Mouse (Mus musculus) spleen, adult 2 months (tissue): ENCODE data around the gene Hells. TPM values are rescaled to one million over a fixed set of nuclear protein-coding genes. Genes with fewer than 3 reads are reported as not detected.

Source experiments
- DNase-seq, 2 experiments: peaks; one replicate each; pipeline versions ENCODE4 v3.0.0 to v3.0.0-alpha.2; 2012 to 2021; ENCODE audit warnings: low spot score in 2 of 2, low read depth in 1 of 2
- H3K27ac ChIP-seq: fragments of 200-500 bp; 2 replicates; pipeline ENCODE4 v1.5.1; 2012; ENCODE audit warnings: low read length, inconsistent platforms; ENCODE audit not compliant: insufficient read depth
- H3K27me3 ChIP-seq: fragments of 200-500 bp; 2 replicates; pipeline ENCODE4 v1.6.1; 2012; ENCODE audit warnings: mild to moderate bottlenecking, moderate library complexity, low read length, inconsistent platforms; ENCODE audit not compliant: control insufficient read depth, insufficient read depth
- H3K36me3 ChIP-seq: fragments of 200-500 bp; 2 replicates; pipeline ENCODE4 v1.6.1; 2012; ENCODE audit warnings: mild to moderate bottlenecking, low read length, inconsistent platforms; ENCODE audit not compliant: control insufficient read depth, insufficient read depth
- H3K4me1 ChIP-seq: fragments of 200-500 bp; 2 replicates; pipeline ENCODE4 v1.6.1; 2011; ENCODE audit warnings: inconsistent platforms; ENCODE audit not compliant: control insufficient read depth, insufficient read depth, insufficient read length
- H3K4me3 ChIP-seq: fragments of 200-500 bp; 2 replicates; pipeline ENCODE4 v1.5.1; 2011; ENCODE audit warnings: mild to moderate bottlenecking, inconsistent platforms; ENCODE audit not compliant: insufficient read depth, insufficient read length; ENCODE audit errors: extremely low read depth
- CTCF ChIP-seq: fragments of 200-500 bp; IDR thresholded peaks from 2 replicates; pipeline ENCODE4 v1.5.1; 2011; ENCODE audit warnings: mild to moderate bottlenecking, inconsistent platforms; ENCODE audit not compliant: insufficient read depth, insufficient read length, insufficient replicate concordance; ENCODE audit errors: extremely low read depth
- POLR2A ChIP-seq: fragments of 200-500 bp; IDR thresholded peaks from 2 replicates; pipeline ENCODE4 v1.6.1; 2011; ENCODE audit warnings: low read depth, low read length, inconsistent platforms
- WGBS: fragments of 180-500 bp; shearing (Covaris S2); methylation state at CpG from one replicate; pipeline ENCODE4 v1.1.7; 2018; 5-methylcytosine and 5-hydroxymethylcytosine counted together
- polyA plus RNA-seq: library from polyadenylated mRNA; depleted of rRNA; stranded (reverse); fragments of >200 nt; gene quantifications from 2 replicates; pipeline ENCODE4 v1.2.3, GENCODE M21; 2012; rRNA removed

Gene Hells
- 0.79 and 0.87 TPM in 2 replicates for polyA plus RNA-seq

- Histone ChIP-seq H3K4me3 (peak within 1 kb of the TSS; percentile 85), H3K27me3 (no peaks in the 10 kb centered on the region), H3K36me3 (peaks cover 2% of the 10 kb centered on the region; the same call in 1 of the 2 replicates), H3K4me1 (peaks cover 2% of the 10 kb centered on the region; the same call in 1 of the 2 replicates), H3K27ac (peak within 1 kb of the TSS; percentile 59)
- peak; percentile 77 to 86 for DNase-seq
- no peak for TF ChIP-seq POLR2A
- TF ChIP-seq CTCF: no peak
- under 1% methylated on average over 76 of the region's 76 CpGs for WGBS
Measured at GRCm38 (mm10) chr19:38930788-38931565, at the start of gene Hells. Gene Hells, plus strand, starts transcription at chr19:38930915.

- no peak overlapping the region for H3K4me3 ChIP-seq
- no peak for DNase-seq
- H3K27ac ChIP-seq: no peak overlapping the region
- no peaks in the 10 kb centered on the region for H3K4me1 ChIP-seq
- no peaks in the 10 kb centered on the region for H3K27me3 ChIP-seq
- H3K36me3 ChIP-seq: no peaks in the 10 kb centered on the region
- 88% methylated on average over 12 of the region's 12 CpGs for WGBS
- TF ChIP-seq CTCF (no peak), POLR2A (no peak)
Measured at GRCm38 (mm10) chr19:38901146-38902135, 29.3 kb upstream of the Hells start.

DNA sequence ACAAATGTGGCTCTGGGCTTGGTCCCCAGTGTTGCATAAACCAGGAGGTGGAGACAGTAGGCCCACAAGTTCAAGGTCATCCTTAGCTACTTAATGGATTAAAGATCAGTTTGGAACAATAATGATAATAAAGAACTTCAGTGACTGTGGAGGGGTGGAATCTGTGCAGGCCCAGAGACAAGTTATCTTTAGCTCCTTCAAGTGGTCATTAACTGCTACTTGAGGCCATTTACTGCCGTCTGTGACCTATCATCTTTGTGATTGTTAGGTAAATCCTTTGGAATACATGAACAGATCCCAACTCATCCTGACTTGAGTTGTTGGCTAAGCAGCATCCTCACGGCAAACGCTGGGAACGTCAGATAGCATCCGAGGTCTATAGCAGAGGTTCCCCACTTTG is 28.2 kb upstream of the Hells start:
- Histone ChIP-seq H3K4me3 (no peak overlapping the region), H3K4me1 (no peaks in the 10 kb centered on the region), H3K27me3 (no peaks in the 10 kb centered on the region), H3K27ac (no peak overlapping the region), H3K36me3 (no peaks in the 10 kb centered on the region)
- TF ChIP-seq POLR2A (no peak), CTCF (no peak)
- no peak for DNase-seq
- 97% methylated on average over 5 of the region's 5 CpGs for WGBS

- H3K4me1 ChIP-seq: no peaks in the 10 kb centered on the region
- H3K36me3 ChIP-seq: peaks cover 2% of the 10 kb centered on the region; the same call in 1 of the 2 replicates
- no peak overlapping the region for H3K27ac ChIP-seq
- H3K4me3 ChIP-seq: no peak overlapping the region
- no peak for DNase-seq
- 96% methylated on average over 9 of the region's 9 CpGs for WGBS
- H3K27me3 ChIP-seq: no peaks in the 10 kb centered on the region
- no peak for TF ChIP-seq POLR2A
- no peak for TF ChIP-seq CTCF
Measured at GRCm38 (mm10) chr19:38913786-38914185, 16.9 kb upstream of the Hells start.

DNA sequence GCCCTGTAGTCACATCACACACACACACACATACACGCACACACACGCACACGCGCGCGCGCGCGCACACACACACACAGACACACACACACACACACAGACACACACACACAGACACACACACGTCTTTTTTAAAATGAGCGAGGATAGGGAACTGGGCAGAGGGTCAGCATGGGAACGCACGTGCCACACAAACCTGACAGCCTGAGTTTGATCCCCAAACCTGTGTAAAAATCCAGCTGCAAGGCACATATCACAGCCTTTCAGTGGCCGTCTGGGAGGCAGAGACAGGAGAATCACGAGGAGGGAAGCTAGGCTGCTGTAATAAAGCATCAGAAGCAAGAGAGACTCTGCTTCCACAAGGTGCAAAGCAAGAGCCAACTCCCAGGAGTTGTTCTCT is 15.8 kb upstream of the Hells start:
- H3K36me3 ChIP-seq: peaks cover 2% of the 10 kb centered on the region; the same call in 1 of the 2 replicates
- 94% methylated on average over 15 of the region's 15 CpGs for WGBS
- H3K27ac ChIP-seq: no peak overlapping the region
- H3K4me1 ChIP-seq: no peaks in the 10 kb centered on the region
- no peak overlapping the region for H3K4me3 ChIP-seq
- no peaks in the 10 kb centered on the region for H3K27me3 ChIP-seq
- TF ChIP-seq CTCF (no peak), POLR2A (no peak)
- no peak for DNase-seq

DNA sequence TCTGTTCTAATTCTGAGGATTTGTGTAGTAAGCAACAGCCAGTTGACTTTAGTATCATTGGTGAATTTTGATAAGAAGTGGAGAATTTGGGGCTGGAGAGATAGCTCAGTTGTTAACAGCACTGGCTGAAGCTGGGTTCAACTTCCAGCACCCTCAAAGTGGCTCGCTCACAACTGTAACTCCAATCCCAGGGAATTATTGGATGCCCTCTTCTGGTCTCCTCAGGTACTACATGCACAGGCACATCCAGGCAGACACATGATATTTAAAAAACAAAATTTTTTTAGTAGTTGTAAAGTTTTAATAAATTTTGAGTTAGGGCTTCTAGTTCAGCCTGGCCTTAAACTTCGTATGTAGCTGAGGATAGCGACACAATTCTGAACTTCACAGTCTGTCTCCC is 15.0 kb upstream of the Hells start:
- no peak overlapping the region for H3K27ac ChIP-seq
- 60% methylated on average over 3 of the region's 3 CpGs for WGBS
- no peak for TF ChIP-seq POLR2A
- TF ChIP-seq CTCF: peak; percentile 5; the same call in 1 of the 2 replicates
- peak in 1 of 2 experiments; percentile 22 for DNase-seq
- no peak overlapping the region for H3K4me3 ChIP-seq
- no peaks in the 10 kb centered on the region for H3K4me1 ChIP-seq
- H3K27me3 ChIP-seq: no peaks in the 10 kb centered on the region
- H3K36me3 ChIP-seq: peaks cover 2% of the 10 kb centered on the region; the same call in 1 of the 2 replicates
